Mouse (Mus musculus) liver, postnatal 0 days (tissue): ENCODE results near the gene Daw1. TPM values are rescaled to one million over a fixed set of nuclear protein-coding genes. Genes with fewer than 3 reads are reported as not detected.

ENCODE experiments used
- ATAC-seq: fragments of 200-750 bp; cut with Nextera tagmentation; 2 replicates; pipeline ENCODE4 v1.8.0; 2017; ENCODE audit warnings: mild to moderate bottlenecking, moderate library complexity
- DNase-seq: peaks from one replicate; pipeline ENCODE4 v3.0.0-alpha.2; 2016
- H3K27ac ChIP-seq: fragments of 300-500 bp; sonication (generic); 2 replicates; pipeline ENCODE4 v1.5.1; 2014; ENCODE audit warnings: antibody characterized with exemption, moderate library complexity, mild to moderate bottlenecking, low read depth
- H3K27me3 ChIP-seq: fragments of 300-500 bp; sonication (generic); 2 replicates; pipeline ENCODE4 v1.6.1; 2014; ENCODE audit warnings: low read length, control low read depth, mixed read lengths; ENCODE audit not compliant: insufficient read depth
- H3K36me3 ChIP-seq: fragments of 300-500 bp; sonication (generic); replicated peaks from 2 replicates; pipeline ENCODE4 v1.6.1; 2014; ENCODE audit warnings: mild to moderate bottlenecking, control low read depth, low read length, moderate library complexity, mixed read lengths; ENCODE audit not compliant: insufficient read depth
- H3K4me1 ChIP-seq: fragments of 300-500 bp; sonication (generic); 2 replicates; pipeline ENCODE4 v1.6.1; 2014; ENCODE audit warnings: antibody characterized with exemption, mild to moderate bottlenecking, control low read depth; ENCODE audit not compliant: insufficient read depth
- H3K4me2 ChIP-seq: fragments of 300-500 bp; sonication (generic); 2 replicates; pipeline ENCODE4 v1.6.1; 2014; ENCODE audit warnings: low read depth, mild to moderate bottlenecking, low read length, moderate library complexity, mixed read lengths
- H3K4me3 ChIP-seq: fragments of 300-500 bp; sonication (generic); 2 replicates; pipeline ENCODE4 v1.5.1; 2014; ENCODE audit warnings: low read depth, low read length
- H3K9ac ChIP-seq: fragments of 300-500 bp; sonication (generic); replicated peaks from 2 replicates; pipeline ENCODE4 v1.6.1; 2014; ENCODE audit warnings: mild to moderate bottlenecking, moderate library complexity
- H3K9me3 ChIP-seq: fragments of 300-500 bp; sonication (generic); 2 replicates; pipeline ENCODE4 v1.6.1; 2016; ENCODE audit warnings: mild to moderate bottlenecking, control low read depth, low read length, mixed read lengths
- CTCF ChIP-seq: sonication (generic); IDR thresholded peaks from 2 replicates; pipeline ENCODE4 v1.5.1; 2016; ENCODE audit warnings: antibody characterized with exemption, low read depth
- EP300 ChIP-seq: IDR thresholded peaks from 2 replicates; pipeline ENCODE4 v1.6.1; 2016; ENCODE audit warnings: antibody characterized with exemption, low read depth, mild to moderate bottlenecking
- WGBS: fragments of 180-500 bp; shearing (Covaris S2); extraction: QIAGEN DNeasy Blood & Tissue Kit; methylation state at CpG from one replicate; pipeline ENCODE4 v1.1.7; 2014; ENCODE audit not compliant: insufficient replicate concordance; 5-methylcytosine and 5-hydroxymethylcytosine counted together
- polyA plus RNA-seq: library from polyadenylated mRNA; unstranded; fragments of >200 nt; fragmentation: Nextera tagmentation; extraction: Ambion mirVana; gene quantifications from 2 replicates; pipeline ENCODE4 v1.2.1, GENCODE M21; 2015

The Daw1 gene
- polyA plus RNA-seq, 1 experiment from 2014 or later: not detected

DNA sequence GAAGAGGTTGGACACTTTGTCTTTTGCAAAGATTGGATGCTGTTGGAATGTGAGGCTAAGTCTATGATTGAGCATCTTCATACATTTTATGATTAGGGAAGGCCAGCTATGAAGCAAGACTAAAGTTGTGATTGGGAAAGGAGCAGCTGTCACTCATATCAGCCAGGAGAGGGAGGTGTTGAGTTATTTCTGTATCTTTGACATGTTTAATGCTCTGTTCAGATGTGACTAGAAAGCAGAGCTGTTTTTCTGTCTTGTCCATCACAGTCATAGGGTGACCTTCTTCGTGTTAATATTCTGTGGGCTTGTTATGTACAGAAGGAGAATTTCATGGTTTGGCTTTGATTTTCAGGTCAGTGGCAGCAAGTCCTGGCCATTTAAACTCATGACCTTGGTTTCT, 63.5 kb downstream of the Daw1 start:
- no peaks in the 10 kb centered on the region for H3K36me3 ChIP-seq
- no peak overlapping the region for H3K9ac ChIP-seq
- no peak overlapping the region for H3K4me2 ChIP-seq
- no peak for ATAC-seq
- no peaks in the 10 kb centered on the region for H3K27me3 ChIP-seq
- no peaks in the 10 kb centered on the region for H3K4me1 ChIP-seq
- TF ChIP-seq CTCF (peak; percentile 25; the same call in 1 of the 2 replicates), EP300 (no peak)
- WGBS: 58% methylated on average over 1 of the region's 1 CpGs
- H3K9me3 ChIP-seq: no peaks in the 10 kb centered on the region
- H3K27ac ChIP-seq: no peak overlapping the region
- DNase-seq: no peak
- H3K4me3 ChIP-seq: no peak overlapping the region

DNA sequence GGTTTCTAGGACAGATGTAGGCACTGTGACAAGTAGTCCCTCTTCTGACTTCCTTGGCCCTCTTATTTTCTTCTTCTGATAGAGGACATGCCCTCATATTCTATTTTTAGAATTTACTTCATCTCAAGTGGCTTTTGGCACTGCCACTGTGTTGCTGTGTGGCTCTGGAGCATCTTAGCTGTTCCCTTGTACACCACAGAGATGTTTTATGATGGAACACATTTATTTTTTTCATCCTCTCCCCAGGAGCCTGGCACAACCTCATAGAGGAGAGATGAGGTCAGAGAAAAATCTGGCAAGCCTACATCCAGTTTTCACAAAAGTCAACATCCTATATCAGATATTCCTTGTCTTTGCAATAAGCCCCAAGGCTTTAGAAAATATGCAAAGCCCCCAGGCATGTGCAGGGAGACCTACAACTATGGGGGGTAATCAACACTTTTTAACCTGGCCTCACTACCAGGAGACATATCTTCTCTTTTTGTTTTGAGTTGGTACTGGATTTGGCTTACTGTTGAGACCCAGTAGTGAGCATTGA, 64.9 kb downstream of the Daw1 start:
- Histone ChIP-seq H3K9ac (no peak overlapping the region), H3K27me3 (no peaks in the 10 kb centered on the region), H3K27ac (no peak overlapping the region), H3K4me3 (no peak overlapping the region), H3K36me3 (no peaks in the 10 kb centered on the region), H3K4me1 (no peaks in the 10 kb centered on the region), H3K4me2 (no peak overlapping the region), H3K9me3 (no peaks in the 10 kb centered on the region)
- TF ChIP-seq CTCF: no peak
- no peak for TF ChIP-seq EP300
- DNase-seq (no peak), ATAC-seq (no peak)

DNA sequence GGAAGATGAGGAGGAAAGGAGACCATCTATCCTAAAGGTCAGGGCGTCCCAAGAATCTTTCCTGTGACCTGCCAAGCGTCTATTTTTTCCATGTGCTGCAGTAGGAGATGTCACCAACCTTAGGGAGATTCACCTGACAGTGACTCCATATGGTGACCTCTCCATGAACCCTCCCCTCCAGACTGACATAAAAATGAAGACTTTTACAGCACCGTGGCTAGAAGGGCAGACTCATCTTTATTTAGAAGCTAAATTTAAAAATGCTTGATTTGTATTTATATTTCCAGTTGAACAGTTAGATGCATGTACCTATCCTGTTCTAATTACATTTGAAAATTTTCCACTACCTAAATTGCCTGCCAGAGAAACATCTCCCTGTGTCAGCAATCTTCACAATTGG, 68.4 kb downstream of the Daw1 start:
- Histone ChIP-seq H3K27me3 (no peaks in the 10 kb centered on the region), H3K4me1 (no peaks in the 10 kb centered on the region), H3K4me3 (no peak overlapping the region), H3K9me3 (no peaks in the 10 kb centered on the region), H3K4me2 (no peak overlapping the region), H3K9ac (no peak overlapping the region), H3K36me3 (no peaks in the 10 kb centered on the region), H3K27ac (no peak overlapping the region)
- no peak for TF ChIP-seq EP300
- no peak for TF ChIP-seq CTCF
- WGBS: 69% methylated on average over 3 of the region's 3 CpGs
- no peak for DNase-seq
- ATAC-seq: no peak

DNA sequence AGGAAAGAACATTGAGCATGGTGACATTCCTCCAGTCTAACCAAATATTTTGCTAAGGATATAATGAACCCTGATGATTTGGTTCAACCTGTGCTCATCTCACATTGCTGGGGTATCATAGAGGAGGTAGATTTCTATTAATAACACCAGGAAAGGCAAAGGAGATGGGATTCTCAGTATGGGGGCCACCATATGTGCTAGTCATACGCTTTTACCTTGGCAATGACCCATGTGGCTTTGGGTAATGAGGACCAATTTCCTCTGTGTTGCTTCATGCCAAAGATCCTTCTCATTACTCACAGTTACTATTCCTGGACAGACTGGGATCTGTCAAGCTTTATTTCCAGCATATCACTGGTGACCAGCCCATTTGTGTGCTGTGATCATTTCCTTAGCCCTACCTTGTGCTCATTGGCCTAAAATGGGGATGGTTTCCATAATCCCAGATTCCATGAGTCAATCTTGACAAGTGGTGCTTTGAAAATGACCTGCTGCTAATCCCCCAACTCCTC, 88.7 kb downstream of the Daw1 start:
- H3K9ac ChIP-seq: no peak overlapping the region
- no peak overlapping the region for H3K4me3 ChIP-seq
- no peaks in the 10 kb centered on the region for H3K9me3 ChIP-seq
- H3K27me3 ChIP-seq: no peaks in the 10 kb centered on the region
- WGBS: 85% methylated on average over 1 of the region's 1 CpGs
- DNase-seq: no peak
- H3K36me3 ChIP-seq: no peaks in the 10 kb centered on the region
- no peak overlapping the region for H3K27ac ChIP-seq
- no peaks in the 10 kb centered on the region for H3K4me1 ChIP-seq
- TF ChIP-seq EP300 (no peak), CTCF (no peak)
- no peak overlapping the region for H3K4me2 ChIP-seq
- ATAC-seq: no peak

DNA sequence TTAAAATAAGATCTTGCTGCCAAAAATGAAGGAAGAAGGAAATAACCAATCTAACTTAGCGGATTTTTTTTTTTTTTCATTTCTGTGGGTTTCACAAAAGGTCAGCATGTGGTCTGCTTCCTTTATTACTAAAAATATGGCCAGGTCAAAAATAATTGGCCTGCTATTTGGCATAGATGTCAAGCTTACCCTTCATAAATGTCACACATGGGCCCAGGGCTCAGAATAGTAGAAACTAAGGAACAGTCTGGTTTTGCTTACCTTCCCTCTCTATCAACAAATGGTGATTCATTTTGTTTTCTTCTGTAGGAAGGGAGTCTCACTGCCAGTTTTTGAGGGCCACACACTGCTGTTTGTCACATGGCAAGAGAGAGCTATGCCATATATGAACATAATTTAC, 92.2 kb downstream of the Daw1 start:
- ATAC-seq: no peak
- TF ChIP-seq CTCF: no peak
- no peak for TF ChIP-seq EP300

More for the DNA sequence above, 92.2 kb downstream of the Daw1 start:
- Histone ChIP-seq H3K27me3 (no peaks in the 10 kb centered on the region), H3K4me3 (no peak overlapping the region), H3K27ac (no peak overlapping the region), H3K36me3 (no peaks in the 10 kb centered on the region), H3K9me3 (no peaks in the 10 kb centered on the region), H3K4me1 (no peaks in the 10 kb centered on the region), H3K4me2 (no peak overlapping the region), H3K9ac (no peak overlapping the region)
- WGBS: 66% methylated on average over 1 of the region's 1 CpGs
- DNase-seq: no peak

Other genes starting within 250 kb of the Daw1 start
- gene A030005L19Rik, start 246.4 kb upstream of the Daw1 start, polyA plus RNA-seq: not detected in 2 replicates
- gene A030014E15Rik, start 234.8 kb upstream of the Daw1 start, polyA plus RNA-seq: not detected in 2 replicates
- not detected in 2 replicates for gene Gm6217, start 228.4 kb upstream of the Daw1 start, polyA plus RNA-seq
- not detected in 2 replicates for gene A030003K21Rik, start 216.4 kb upstream of the Daw1 start, polyA plus RNA-seq
- not detected in 2 replicates for gene Gm7544, start 203.7 kb upstream of the Daw1 start, polyA plus RNA-seq
- not detected in 2 replicates for gene Gm47955, start 199.5 kb upstream of the Daw1 start, polyA plus RNA-seq
- not detected in 2 replicates for gene Gm47959, start 159.2 kb upstream of the Daw1 start, polyA plus RNA-seq
- not detected in 2 replicates for gene Slc19a3, start 121.3 kb upstream of the Daw1 start, polyA plus RNA-seq
- gene Krtap28-10, start 117.3 kb upstream of the Daw1 start, polyA plus RNA-seq: not detected in 2 replicates
- gene Gm47969, start 114.8 kb upstream of the Daw1 start, polyA plus RNA-seq: not detected in 2 replicates
- not detected in 2 replicates for gene A030005K14Rik, start 100.4 kb upstream of the Daw1 start, polyA plus RNA-seq
- not detected in 2 replicates for gene Krtap28-13, start 98.8 kb upstream of the Daw1 start, polyA plus RNA-seq
- gene Ccl20, start 43.0 kb upstream of the Daw1 start, polyA plus RNA-seq: not detected in 2 replicates
- gene Sphkap, start 248.4 kb downstream of the Daw1 start, polyA plus RNA-seq: not detected in 2 replicates